Comparison of ENCODE assay signal across 8 mouse cellular contexts in the genomic region with DNA sequence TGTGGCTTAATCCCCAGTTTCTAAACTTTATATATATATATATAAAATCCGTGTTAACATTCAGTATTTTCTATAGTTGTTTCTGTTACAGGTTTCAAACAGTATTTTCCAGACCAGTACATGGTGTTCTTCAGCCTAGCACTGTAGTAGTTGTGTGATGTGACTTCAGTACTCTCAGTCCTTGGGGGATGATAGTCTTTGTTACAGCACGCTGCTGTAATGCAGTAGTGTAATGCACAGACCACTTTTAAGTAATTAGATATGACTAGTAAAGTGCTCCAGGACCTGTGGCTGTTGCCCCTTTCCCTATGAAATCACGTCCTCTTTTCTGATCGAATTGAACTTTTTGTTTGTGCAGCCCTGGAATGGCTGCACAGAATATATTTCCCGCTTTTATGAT. TPM values are rescaled to one million over a fixed set of nuclear protein-coding genes. Genes with fewer than 3 reads are reported as not detected.
DNase-seq lines count a peak whose midpoint lies in the region; ATAC-seq and TF ChIP-seq lines count a peak whose summit lies in the region.

No protein-coding gene starts in this region.

- ATAC-seq in kidney, embryonic 15.5 days (replicated peaks; ENCODE audit: low FRiP score): no peak
- ATAC-seq in hindbrain, embryonic 13.5 days (ENCODE audit: low FRiP score): no peak; the same call in 1 of the 2 replicates
- ATAC-seq in midbrain, embryonic 15.5 days (replicated peaks): 0 out of 2 replicates have a peak, but pooled peaks have one; percentile 21
- no peak for ATAC-seq in cerebellum, adult (ENCODE audit: insufficient number of reproducible peaks, low FRiP score, low TSS enrichment)

- no peaks in the 10 kb centered on the region for H3K9me3 ChIP-seq in kidney, embryonic 15.5 days (replicated peaks)
- no peaks in the 10 kb centered on the region for H3K9me3 ChIP-seq in hindbrain, embryonic 13.5 days
- no peaks in the 10 kb centered on the region for H3K9me3 ChIP-seq in midbrain, embryonic 15.5 days

- peak overlapping the region; percentile 92 for H3K9ac ChIP-seq in kidney, embryonic 15.5 days
- H3K9ac ChIP-seq in hindbrain, embryonic 13.5 days: peak overlapping the region; percentile 95
- peak overlapping the region; percentile 92 for H3K9ac ChIP-seq in midbrain, embryonic 15.5 days

- peak overlapping the region; percentile 93 for H3K4me3 ChIP-seq in kidney, embryonic 15.5 days (replicated peaks)
- H3K4me3 ChIP-seq in bone marrow, adult 2 months (replicated peaks; ENCODE audit: control insufficient read depth, low read depth, low read length): peak overlapping the region; percentile 77
- H3K4me3 ChIP-seq in hindbrain, embryonic 13.5 days: peak overlapping the region; percentile 95
- peak overlapping the region; percentile 84 for H3K4me3 ChIP-seq in midbrain, embryonic 15.5 days

- WGBS in kidney, embryonic 15.5 days: 27% methylated on average over 5 of the region's 5 CpGs
- 35% methylated on average over 5 of the region's 5 CpGs for WGBS in bone marrow, adult 2 months
- 39% methylated on average over 5 of the region's 5 CpGs for WGBS in hindbrain, embryonic 13.5 days
- WGBS in midbrain, embryonic 15.5 days: 37% methylated on average over 5 of the region's 5 CpGs

- H3K36me3 ChIP-seq in kidney, embryonic 15.5 days: peaks cover 20% of the 10 kb centered on the region
- H3K36me3 ChIP-seq in hindbrain, embryonic 13.5 days: peaks cover 23% of the 10 kb centered on the region
- H3K36me3 ChIP-seq in midbrain, embryonic 15.5 days (replicated peaks): peaks cover 4% of the 10 kb centered on the region; the same call in 1 of the 2 replicates

- no peak for DNase-seq in kidney, postnatal 10 days
- DNase-seq in ovary, postnatal 14 days (ENCODE audit: low spot score): no peak
- no peak for DNase-seq in adrenal gland, adult 2 months

- no peak for TF ChIP-seq POLR2A in bone marrow, adult 2 months (IDR thresholded peaks at IDR 0.05; ENCODE audit: borderline replicate concordance, control insufficient read depth, low read depth, low read length)

- no peak overlapping the region for H3K27ac ChIP-seq in kidney, embryonic 15.5 days
- no peak overlapping the region for H3K27ac ChIP-seq in bone marrow, adult 2 months (ENCODE audit: control insufficient read depth, insufficient read depth, low read depth, low read length, poor library complexity)
- H3K27ac ChIP-seq in hindbrain, embryonic 13.5 days: no peak overlapping the region
- peak overlapping the region; percentile 90 for H3K27ac ChIP-seq in midbrain, embryonic 15.5 days

- no peaks in the 10 kb centered on the region for H3K27me3 ChIP-seq in kidney, embryonic 15.5 days
- no peaks in the 10 kb centered on the region for H3K27me3 ChIP-seq in hindbrain, embryonic 13.5 days
- no peaks in the 10 kb centered on the region for H3K27me3 ChIP-seq in midbrain, embryonic 15.5 days (replicated peaks)

- H3K4me2 ChIP-seq in kidney, embryonic 15.5 days: peak overlapping the region; percentile 71
- H3K4me2 ChIP-seq in hindbrain, embryonic 13.5 days: peak overlapping the region; percentile 76
- H3K4me2 ChIP-seq in midbrain, embryonic 15.5 days: peak overlapping the region; percentile 68

- peaks cover 12% of the 10 kb centered on the region for H3K4me1 ChIP-seq in kidney, embryonic 15.5 days
- H3K4me1 ChIP-seq in bone marrow, adult 2 months (ENCODE audit: control insufficient read depth, insufficient read depth, low read length): no peaks in the 10 kb centered on the region; the same call in 1 of the 2 replicates
- H3K4me1 ChIP-seq in hindbrain, embryonic 13.5 days (replicated peaks): peaks cover 22% of the 10 kb centered on the region
- H3K4me1 ChIP-seq in midbrain, embryonic 15.5 days: peaks cover 15% of the 10 kb centered on the region

- TF ChIP-seq CTCF in bone marrow, adult 2 months (IDR thresholded peaks at IDR 0.05; ENCODE audit: control insufficient read depth, insufficient read depth, low read length): no peak

RNA-seq across cellular contexts. Expression of a gene that starts 7.0 kb away (rescaled TPM):
- 120 and 136 TPM in 2 replicates for polyA plus RNA-seq in kidney, embryonic 15.5 days (2015; fragmentation: Nextera tagmentation; extraction: Ambion mirVana)
- polyA plus RNA-seq in bone marrow, adult 2 months (2011; ENCODE audit: insufficient read depth, insufficient read length, low replicate concordance, missing spikeins): 33.9 and 52.1 TPM in 2 replicates
- polyA plus RNA-seq in hindbrain, embryonic 13.5 days (2015; fragmentation: Nextera tagmentation; extraction: Ambion mirVana): 65.1 and 69.5 TPM in 2 replicates
- polyA plus RNA-seq in midbrain, embryonic 15.5 days (2015; fragmentation: Nextera tagmentation; extraction: Ambion mirVana): 48.2 and 60.8 TPM in 2 replicates
- total RNA-seq in adrenal gland, adult 2 months (2021): 10 to 100 TPM; 69.0 to 71.5 TPM
- polyA plus RNA-seq in adrenal gland, adult 2 months (2012; rRNA removed): 6.0 and 9.2 TPM in 2 replicates

RNA-seq across cellular contexts. Expression of a gene that starts 7.5 kb away (rescaled TPM):
- 38.3 and 38.5 TPM in 2 replicates for polyA plus RNA-seq in kidney, embryonic 15.5 days (2015; fragmentation: Nextera tagmentation; extraction: Ambion mirVana)
- 13.7 and 18.1 TPM in 2 replicates for polyA plus RNA-seq in bone marrow, adult 2 months (2011; ENCODE audit: insufficient read depth, insufficient read length, low replicate concordance, missing spikeins)
- polyA plus RNA-seq in hindbrain, embryonic 13.5 days (2015; fragmentation: Nextera tagmentation; extraction: Ambion mirVana): 40.6 and 45.2 TPM in 2 replicates
- 43.7 and 47.1 TPM in 2 replicates for polyA plus RNA-seq in midbrain, embryonic 15.5 days (2015; fragmentation: Nextera tagmentation; extraction: Ambion mirVana)
- 10 to 100 TPM; 15.3 to 16.6 TPM for total RNA-seq in adrenal gland, adult 2 months (2021)
- polyA plus RNA-seq in adrenal gland, adult 2 months (2012; rRNA removed): 6.3 and 7.0 TPM in 2 replicates
